Mouse (Mus musculus): ENCODE results near the gene Arid3a.

GRCm38 (mm10) chr10:79996272-79997033 is 69.6 kb downstream of the Arid3a start, which contains the start of gene Abca7:
- no peak for TF ChIP-seq POLR2A (IDR thresholded peaks at IDR 0.05; ENCODE audit: low read depth, low read length)
- no peak for TF ChIP-seq CTCF (conservative IDR thresholded peaks at IDR 0.05; ENCODE audit: insufficient read depth, insufficient read length, low read depth, low read length)
